Mouse (Mus musculus): Measurements from ENCODE around the gene Epha7. TPM values are rescaled to one million over a fixed set of nuclear protein-coding genes. Genes with fewer than 3 reads are reported as not detected.

Epha7 gene
- 1.4 and 1.7 TPM in 2 replicates for polyA plus RNA-seq (2015; fragmentation: Nextera tagmentation; extraction: Ambion mirVana)

DNA sequence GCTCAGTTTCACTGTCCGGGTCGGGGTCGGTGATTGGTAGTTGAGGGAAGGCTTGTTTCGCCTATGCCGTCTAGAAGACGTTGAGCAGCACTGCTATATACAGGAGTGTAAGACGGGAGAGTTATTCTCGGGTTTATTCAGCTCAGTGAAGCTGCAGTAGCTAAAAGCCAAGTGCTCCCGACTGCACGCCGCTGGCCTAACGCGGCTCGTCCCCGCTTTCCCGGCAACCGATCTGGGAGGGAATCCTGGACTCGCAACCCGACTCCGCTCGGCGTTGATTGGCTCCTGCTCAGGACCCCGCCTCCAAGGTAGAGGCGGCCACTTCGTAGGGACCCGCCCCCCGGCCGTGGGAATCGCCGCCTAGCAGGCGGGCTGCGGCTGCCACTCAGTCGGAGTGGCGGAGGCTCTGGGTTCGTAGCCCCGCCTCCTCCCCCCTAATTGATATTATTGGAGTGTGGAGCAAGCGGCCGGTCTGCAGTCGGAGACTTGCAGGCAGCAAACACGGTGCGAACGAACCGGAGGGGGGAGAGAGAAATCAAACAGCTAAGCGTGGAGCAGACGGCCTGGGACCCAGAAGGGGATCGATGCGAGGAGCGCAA is at the start of gene Epha7:
Epha7 (plus strand) TSS at position 441 of the 599 bp plus-strand sequence.
- Histone ChIP-seq H3K36me3 (ENCODE audit: control insufficient read depth, insufficient read depth) (no peaks in the 10 kb centered on the region), H3K9me3 (replicated peaks; ENCODE audit: control insufficient read depth, low read length) (no peaks in the 10 kb centered on the region), H3K4me2 (ENCODE audit: low read depth, low read length) (peak within 1 kb of the TSS; percentile 92), H3K9ac (ENCODE audit: low read depth, low read length) (peak within 1 kb of the TSS; percentile 37), H3K27me3 (ENCODE audit: control insufficient read depth, insufficient read depth, low read depth, low read length) (peaks cover 40% of the 10 kb centered on the region), H3K4me3 (ENCODE audit: low read depth, low read length) (peak within 1 kb of the TSS; percentile 65), H3K4me1 (ENCODE audit: control insufficient read depth, low read depth, low read length) (peaks cover 2% of the 10 kb centered on the region), H3K27ac (ENCODE audit: low read length) (no peak within 1 kb of the TSS; the same call in 1 of the 2 replicates)
- under 1% methylated on average over 48 of the region's 48 CpGs for WGBS (ENCODE audit: insufficient replicate concordance)
- ATAC-seq (ENCODE audit: low read depth), result peak; percentile 99

DNA sequence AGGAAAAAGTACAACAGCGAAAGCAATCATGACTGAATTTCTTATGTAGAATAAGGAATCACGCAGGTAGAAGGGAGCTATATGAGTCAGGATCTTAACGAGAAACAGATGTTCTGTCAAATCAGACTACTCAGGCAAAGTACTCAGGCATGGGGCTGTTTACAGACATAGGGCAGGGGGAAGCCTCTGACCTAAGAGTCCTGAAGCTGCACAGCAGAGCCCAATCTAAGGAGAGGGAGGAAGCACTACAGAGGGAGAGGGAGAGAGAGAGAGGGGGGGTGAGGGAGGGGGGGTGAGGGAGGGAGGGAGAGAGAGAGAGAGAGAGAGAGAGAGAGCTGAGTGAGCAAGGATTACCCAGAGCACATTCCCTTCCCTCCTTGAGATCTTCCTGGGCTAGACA is 29.0 kb upstream of the Epha7 start:
- Histone ChIP-seq H3K4me2 (ENCODE audit: low read depth, low read length) (no peak overlapping the region), H3K36me3 (ENCODE audit: control insufficient read depth, insufficient read depth) (no peaks in the 10 kb centered on the region), H3K4me1 (ENCODE audit: control insufficient read depth, low read depth, low read length) (no peaks in the 10 kb centered on the region)

DNA sequence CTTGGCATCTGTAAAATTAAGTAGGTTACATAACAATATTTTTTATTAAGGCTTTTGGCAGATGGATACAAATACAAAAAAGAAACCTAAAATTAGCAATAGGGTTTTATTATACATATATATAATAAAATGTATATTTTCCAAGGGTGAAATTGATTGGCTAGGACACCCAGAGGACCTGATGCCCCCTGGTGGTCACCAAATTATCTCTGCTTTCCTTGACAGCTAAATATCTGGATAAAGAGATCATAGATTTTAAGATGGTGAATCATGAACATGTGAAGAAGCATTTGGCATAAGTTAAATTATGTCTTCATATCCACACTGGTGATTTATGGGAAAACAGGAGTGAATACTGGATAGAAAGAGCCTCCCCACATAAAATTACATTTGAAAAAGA is 4.1 kb upstream of the Epha7 start:
- ATAC-seq (ENCODE audit: low read depth), result no peak
- Histone ChIP-seq H3K4me2 (ENCODE audit: low read depth, low read length) (no peak overlapping the region), H3K4me3 (ENCODE audit: low read depth, low read length) (no peak overlapping the region), H3K9me3 (replicated peaks; ENCODE audit: control insufficient read depth, low read length) (no peaks in the 10 kb centered on the region), H3K4me1 (ENCODE audit: control insufficient read depth, low read depth, low read length) (no peaks in the 10 kb centered on the region), H3K27ac (ENCODE audit: low read length) (no peak overlapping the region), H3K36me3 (ENCODE audit: control insufficient read depth, insufficient read depth) (no peaks in the 10 kb centered on the region), H3K27me3 (ENCODE audit: control insufficient read depth, insufficient read depth, low read depth, low read length) (peaks cover 17% of the 10 kb centered on the region), H3K9ac (ENCODE audit: low read depth, low read length) (no peak overlapping the region)

More for the DNA sequence above, 29.0 kb upstream of the Epha7 start:
- no peaks in the 10 kb centered on the region for H3K27me3 ChIP-seq (ENCODE audit: control insufficient read depth, insufficient read depth, low read depth, low read length)
- no peaks in the 10 kb centered on the region for H3K9me3 ChIP-seq (replicated peaks; ENCODE audit: control insufficient read depth, low read length)
- WGBS (ENCODE audit: insufficient replicate concordance), result 51% methylated on average over 3 of the region's 3 CpGs
- no peak overlapping the region for H3K9ac ChIP-seq (ENCODE audit: low read depth, low read length)
- no peak for ATAC-seq (ENCODE audit: low read depth)
- no peak overlapping the region for H3K27ac ChIP-seq (ENCODE audit: low read length)
- no peak overlapping the region for H3K4me3 ChIP-seq (ENCODE audit: low read depth, low read length)

DNA sequence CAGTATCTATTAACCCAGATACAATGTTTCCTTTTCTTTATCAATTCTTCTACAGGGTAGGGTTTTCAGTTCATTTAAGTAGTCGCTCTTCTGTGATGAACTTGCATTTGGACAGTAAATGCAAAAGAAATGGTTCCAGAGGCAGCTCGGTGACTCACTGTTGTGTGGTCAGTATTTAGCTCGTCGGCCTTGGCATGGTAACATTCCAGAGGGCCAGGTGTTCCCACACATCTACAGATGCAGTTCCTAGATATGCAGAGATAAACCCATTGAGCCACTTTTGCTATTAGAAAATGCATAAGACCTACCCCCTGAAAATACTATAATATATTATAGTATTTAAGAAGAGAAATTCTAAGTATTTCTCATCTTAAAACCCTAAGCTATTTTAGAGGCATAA is 3.2 kb upstream of the Epha7 start:
- H3K9me3 ChIP-seq (replicated peaks; ENCODE audit: control insufficient read depth, low read length), result no peaks in the 10 kb centered on the region
- no peaks in the 10 kb centered on the region for H3K4me1 ChIP-seq (ENCODE audit: control insufficient read depth, low read depth, low read length)
- no peak overlapping the region for H3K9ac ChIP-seq (ENCODE audit: low read depth, low read length)
- 47% methylated on average over 4 of the region's 4 CpGs for WGBS (ENCODE audit: insufficient replicate concordance)
- no peak overlapping the region for H3K4me3 ChIP-seq (ENCODE audit: low read depth, low read length)
- no peak for ATAC-seq (ENCODE audit: low read depth)
- H3K27me3 ChIP-seq (ENCODE audit: control insufficient read depth, insufficient read depth, low read depth, low read length), result peaks cover 26% of the 10 kb centered on the region
- no peak overlapping the region for H3K27ac ChIP-seq (ENCODE audit: low read length)
- no peaks in the 10 kb centered on the region for H3K36me3 ChIP-seq (ENCODE audit: control insufficient read depth, insufficient read depth)
- H3K4me2 ChIP-seq (ENCODE audit: low read depth, low read length), result no peak overlapping the region

DNA sequence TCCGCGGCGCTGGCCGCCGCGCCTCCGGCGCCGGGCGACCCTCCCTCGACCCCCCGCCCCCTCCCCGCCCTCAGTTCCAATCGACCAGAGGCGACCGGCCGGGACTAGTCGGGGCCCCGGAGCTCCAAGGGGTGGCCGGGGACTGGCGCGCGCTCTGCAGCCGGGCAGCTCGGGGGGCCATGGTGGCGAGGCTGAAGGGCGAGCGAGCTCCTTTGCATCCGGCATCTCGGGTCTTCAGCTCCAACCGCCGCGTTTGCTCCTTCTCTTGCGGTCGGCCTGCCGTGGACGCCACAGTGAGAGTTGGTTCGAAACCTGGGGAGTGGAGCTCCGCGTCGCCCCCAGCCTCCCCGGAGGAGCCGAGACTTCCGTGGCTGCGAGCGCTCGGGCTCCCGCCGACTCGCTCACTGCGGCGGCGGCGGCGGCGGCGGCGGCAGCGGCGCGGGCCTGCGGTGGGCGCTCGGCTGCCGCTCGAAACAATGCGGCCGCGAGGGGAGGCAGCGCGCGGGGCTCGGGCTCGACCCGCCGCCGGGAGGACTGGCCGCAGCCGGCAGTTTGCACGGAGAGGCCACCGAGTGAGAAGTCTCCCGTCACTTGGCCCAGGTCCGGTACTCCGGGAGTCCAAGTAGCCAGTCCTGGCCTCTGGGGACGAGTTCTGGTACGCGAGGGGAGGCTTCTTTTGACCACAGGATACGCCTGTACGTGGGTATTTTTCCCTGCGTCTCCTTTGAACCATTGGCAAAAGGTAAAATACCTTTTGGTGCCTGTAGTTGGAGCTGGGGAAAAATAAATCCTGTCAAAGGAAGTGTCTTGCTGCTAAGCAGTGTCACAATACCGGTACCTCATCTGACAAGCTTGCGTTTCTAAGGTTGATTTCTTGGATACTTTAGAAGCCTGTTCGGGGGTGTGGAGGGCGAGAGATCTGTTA is 882 bp downstream of the Epha7 start:
- ATAC-seq (ENCODE audit: low read depth), result no peak
- peaks cover 2% of the 10 kb centered on the region for H3K4me1 ChIP-seq (ENCODE audit: control insufficient read depth, low read depth, low read length)
- peaks cover 40% of the 10 kb centered on the region for H3K27me3 ChIP-seq (ENCODE audit: control insufficient read depth, insufficient read depth, low read depth, low read length)
- peak overlapping the region; percentile 65 for H3K4me3 ChIP-seq (ENCODE audit: low read depth, low read length)
- H3K9me3 ChIP-seq (replicated peaks; ENCODE audit: control insufficient read depth, low read length), result no peaks in the 10 kb centered on the region
- no peak overlapping the region for H3K27ac ChIP-seq (ENCODE audit: low read length)
- H3K4me2 ChIP-seq (ENCODE audit: low read depth, low read length), result peak overlapping the region; percentile 92
- WGBS (ENCODE audit: insufficient replicate concordance), result under 1% methylated on average over 90 of the region's 94 CpGs
- H3K36me3 ChIP-seq (ENCODE audit: control insufficient read depth, insufficient read depth), result no peaks in the 10 kb centered on the region
- peak overlapping the region; percentile 37 for H3K9ac ChIP-seq (ENCODE audit: low read depth, low read length)

DNA sequence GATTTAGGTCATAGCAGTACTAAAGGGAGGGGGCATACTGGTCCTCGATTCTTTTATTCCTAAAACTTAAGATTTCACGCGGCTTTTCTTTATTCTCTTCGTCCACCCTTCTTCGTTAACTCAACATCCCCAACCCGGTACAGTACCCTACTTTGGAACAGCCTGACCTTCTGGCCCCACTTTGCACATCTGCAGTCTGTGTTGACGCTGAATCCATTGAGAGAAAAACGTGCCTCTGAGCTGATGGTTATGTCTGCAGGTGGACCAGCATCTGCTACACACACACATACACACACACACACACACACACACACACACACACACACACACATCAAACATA is 1.5 kb downstream of the Epha7 start:
- Histone ChIP-seq H3K9me3 (replicated peaks; ENCODE audit: control insufficient read depth, low read length) (no peaks in the 10 kb centered on the region), H3K36me3 (ENCODE audit: control insufficient read depth, insufficient read depth) (no peaks in the 10 kb centered on the region), H3K4me3 (ENCODE audit: low read depth, low read length) (peak overlapping the region; percentile 65), H3K4me1 (ENCODE audit: control insufficient read depth, low read depth, low read length) (peaks cover 2% of the 10 kb centered on the region), H3K27ac (ENCODE audit: low read length) (no peak overlapping the region), H3K4me2 (ENCODE audit: low read depth, low read length) (peak overlapping the region; percentile 92), H3K9ac (ENCODE audit: low read depth, low read length) (no peak overlapping the region), H3K27me3 (ENCODE audit: control insufficient read depth, insufficient read depth, low read depth, low read length) (peaks cover 40% of the 10 kb centered on the region)
- WGBS (ENCODE audit: insufficient replicate concordance), result 0% methylated on average over 8 of the region's 8 CpGs
- ATAC-seq (ENCODE audit: low read depth), result no peak

DNA sequence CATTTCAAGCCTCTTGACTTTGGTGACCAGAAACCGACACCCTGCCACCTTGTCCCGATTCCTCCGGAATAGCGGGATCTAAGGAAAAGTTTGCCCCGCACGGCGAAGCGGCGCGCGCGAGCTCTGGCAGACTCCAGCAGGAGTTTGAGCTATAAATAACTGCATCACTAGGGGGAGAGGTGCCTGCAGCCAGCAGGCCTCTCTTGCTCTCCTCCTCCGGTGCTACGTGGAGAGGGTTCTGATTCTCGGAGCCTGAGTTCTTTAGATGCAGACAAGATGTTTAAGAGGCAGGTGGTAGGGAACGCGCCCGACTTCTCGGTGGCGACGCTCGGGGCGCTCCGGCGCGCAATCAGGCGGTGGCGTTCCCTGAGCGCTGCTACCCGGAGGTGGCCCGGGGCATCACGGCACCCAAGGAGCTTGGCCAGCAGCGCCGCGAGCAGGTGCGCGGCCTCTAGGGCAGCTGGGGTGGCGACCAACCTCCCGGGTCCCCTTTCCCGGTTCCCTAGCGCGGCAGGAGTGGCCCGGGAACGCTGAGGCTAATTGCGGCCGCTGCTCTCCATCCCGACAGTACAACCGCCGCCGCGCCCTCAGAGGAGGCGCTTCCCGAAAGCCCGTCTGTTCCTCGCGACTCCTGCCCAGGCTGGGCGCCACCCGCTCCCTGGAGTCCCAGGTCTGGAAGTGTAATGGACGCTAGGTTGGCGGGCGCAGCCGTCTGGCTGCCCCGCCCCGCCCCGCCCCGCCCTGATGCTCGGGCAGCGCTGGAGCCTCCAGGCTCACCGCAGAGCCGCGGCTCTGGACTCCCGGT is 2.1 kb downstream of the Epha7 start:
- peaks cover 40% of the 10 kb centered on the region for H3K27me3 ChIP-seq (ENCODE audit: control insufficient read depth, insufficient read depth, low read depth, low read length)
- WGBS (ENCODE audit: insufficient replicate concordance), result under 1% methylated on average over 72 of the region's 72 CpGs

DNA sequence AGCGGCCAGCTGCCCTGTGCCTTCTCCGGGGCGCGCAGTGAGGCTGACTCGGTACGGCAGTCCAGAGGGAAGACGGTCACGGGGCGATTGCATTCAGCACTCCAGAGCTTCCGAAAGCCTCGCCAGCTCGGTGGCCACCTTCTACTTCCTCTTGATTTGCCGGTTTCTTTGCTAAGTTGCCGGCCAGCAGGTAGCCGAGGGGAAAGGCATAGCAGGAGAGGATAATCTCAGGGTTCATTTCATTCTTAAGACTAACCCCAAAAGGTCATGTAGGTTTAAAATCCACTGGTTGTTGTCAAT is 2.6 kb downstream of the Epha7 start:
- no peak for ATAC-seq (ENCODE audit: low read depth)
- H3K27ac ChIP-seq (ENCODE audit: low read length), result no peak overlapping the region
- peaks cover 40% of the 10 kb centered on the region for H3K27me3 ChIP-seq (ENCODE audit: control insufficient read depth, insufficient read depth, low read depth, low read length)
- WGBS (ENCODE audit: insufficient replicate concordance), result 0% methylated on average over 15 of the region's 15 CpGs
- H3K4me3 ChIP-seq (ENCODE audit: low read depth, low read length), result peak overlapping the region; percentile 65
- H3K9me3 ChIP-seq (replicated peaks; ENCODE audit: control insufficient read depth, low read length), result no peaks in the 10 kb centered on the region
- H3K9ac ChIP-seq (ENCODE audit: low read depth, low read length), result no peak overlapping the region
- no peaks in the 10 kb centered on the region for H3K36me3 ChIP-seq (ENCODE audit: control insufficient read depth, insufficient read depth)
- H3K4me1 ChIP-seq (ENCODE audit: control insufficient read depth, low read depth, low read length), result peaks cover 2% of the 10 kb centered on the region
- H3K4me2 ChIP-seq (ENCODE audit: low read depth, low read length), result peak overlapping the region; percentile 92

More for the DNA sequence above, 2.1 kb downstream of the Epha7 start:
- Histone ChIP-seq H3K36me3 (ENCODE audit: control insufficient read depth, insufficient read depth) (no peaks in the 10 kb centered on the region), H3K27ac (ENCODE audit: low read length) (no peak overlapping the region), H3K4me3 (ENCODE audit: low read depth, low read length) (peak overlapping the region; percentile 65), H3K4me1 (ENCODE audit: control insufficient read depth, low read depth, low read length) (peaks cover 2% of the 10 kb centered on the region), H3K9ac (ENCODE audit: low read depth, low read length) (no peak overlapping the region), H3K9me3 (replicated peaks; ENCODE audit: control insufficient read depth, low read length) (no peaks in the 10 kb centered on the region), H3K4me2 (ENCODE audit: low read depth, low read length) (peak overlapping the region; percentile 92)
- ATAC-seq (ENCODE audit: low read depth), result no peak

All from liver, embryonic 16.5 days (tissue).